Mouse (Mus musculus) adrenal gland, postnatal 10 days (tissue): ENCODE measurements around the gene Gm42742. TPM values are rescaled to one million over a fixed set of nuclear protein-coding genes. Genes with fewer than 3 reads are reported as not detected.

Experiments
- DNase-seq: peaks from one replicate; pipeline ENCODE4 v3.0.0; 2021; ENCODE audit warnings: mixed read lengths
- long read RNA-seq, 2 experiments: library from polyadenylated mRNA; stranded (forward); transcript quantifications; one replicate each; pipeline ENCODE4 v2.0.0; 2021
- total RNA-seq, 2 experiments: library from RNA; stranded (reverse); gene quantifications; 2 replicates each; pipeline ENCODE4 v1.2.3; 2021

Gm42742 gene
- 10 to 100 TPM; 17.7 to 22.5 TPM for total RNA-seq
- long read RNA-seq, experiment 1, partial matches to known transcripts, result 2 of 2 reads
- long read RNA-seq, experiment 1, other reads (novel, unspliced or antisense), result 0 of 2 reads
- long read RNA-seq, experiment 2, partial matches to known transcripts, result 0 of 2 reads
- long read RNA-seq, experiment 2, other reads (novel, unspliced or antisense), result 2 of 2 reads

GRCm38 (mm10) chr7:127020901-127021562, at the start of gene Gm42742, which contains the start of gene Prrt2:
TSS of gene Gm42742 (minus strand) at chr7:127021097.
TSS of gene Prrt2 (minus strand) at chr7:127021211.
- DNase-seq, result peak; percentile 73

GRCm38 (mm10) chr7:127066317-127066716, 45.4 kb upstream of the Gm42742 start:
- DNase-seq, result peak; percentile 28

GRCm38 (mm10) chr7:127065538-127065937, 44.6 kb upstream of the Gm42742 start:
- no peak for DNase-seq

- DNase-seq, result no peak
These were observed 34.2 kb upstream of the Gm42742 start for GRCm38 (mm10) chr7:127055026-127055585.

- peak; percentile 95 for DNase-seq
These were observed 21.2 kb upstream of the Gm42742 start, which contains the start of gene Kif22 for GRCm38 (mm10) chr7:127041851-127042672. TSS of gene Kif22 (minus strand) at chr7:127042471.

GRCm38 (mm10) chr7:127031244-127031643, 10.3 kb upstream of the Gm42742 start:
- no peak for DNase-seq

- no peak for DNase-seq
These were observed 9.3 kb upstream of the Gm42742 start for GRCm38 (mm10) chr7:127030172-127030571.

GRCm38 (mm10) chr7:127027885-127028284, 7.0 kb upstream of the Gm42742 start:
- DNase-seq, result no peak

GRCm38 (mm10) chr7:127026984-127027726, 6.3 kb upstream of the Gm42742 start, which contains the start of gene Maz:
TSS of gene Maz (minus strand) at chr7:127027037.
- peak; percentile 99 for DNase-seq

- peak; percentile 93 for DNase-seq
These were observed 5.7 kb upstream of the Gm42742 start for GRCm38 (mm10) chr7:127026616-127026983.

GRCm38 (mm10) chr7:127026161-127026600, 5.3 kb upstream of the Gm42742 start:
- peak; percentile 78 for DNase-seq

GRCm38 (mm10) chr7:127025556-127026160, 4.8 kb upstream of the Gm42742 start:
- peak; percentile 74 for DNase-seq

GRCm38 (mm10) chr7:127024755-127025555, 4.1 kb upstream of the Gm42742 start:
- DNase-seq, result peak; percentile 86

GRCm38 (mm10) chr7:127023896-127024690, 3.2 kb upstream of the Gm42742 start:
- peak; percentile 25 for DNase-seq

GRCm38 (mm10) chr7:127023272-127023691, 2.4 kb upstream of the Gm42742 start:
- DNase-seq, result peak; percentile 24

- no peak for DNase-seq
These were observed 1.8 kb upstream of the Gm42742 start for GRCm38 (mm10) chr7:127022528-127023271.

GRCm38 (mm10) chr7:127021563-127022527, 948 bp upstream of the Gm42742 start:
- DNase-seq, result no peak
